Mouse (Mus musculus) lung, postnatal 0 days (tissue): Measurements from ENCODE around the gene Abcb4.

Experiments used
- CTCF ChIP-seq: IDR thresholded peaks from 2 replicates; pipeline ENCODE4 v1.5.1; 2016; ENCODE audit warnings: antibody characterized with exemption, mild to moderate bottlenecking
- EP300 ChIP-seq: IDR thresholded peaks from 2 replicates; pipeline ENCODE4 v1.6.1; 2016; ENCODE audit warnings: antibody characterized with exemption, mild to moderate bottlenecking, control low read depth

DNA sequence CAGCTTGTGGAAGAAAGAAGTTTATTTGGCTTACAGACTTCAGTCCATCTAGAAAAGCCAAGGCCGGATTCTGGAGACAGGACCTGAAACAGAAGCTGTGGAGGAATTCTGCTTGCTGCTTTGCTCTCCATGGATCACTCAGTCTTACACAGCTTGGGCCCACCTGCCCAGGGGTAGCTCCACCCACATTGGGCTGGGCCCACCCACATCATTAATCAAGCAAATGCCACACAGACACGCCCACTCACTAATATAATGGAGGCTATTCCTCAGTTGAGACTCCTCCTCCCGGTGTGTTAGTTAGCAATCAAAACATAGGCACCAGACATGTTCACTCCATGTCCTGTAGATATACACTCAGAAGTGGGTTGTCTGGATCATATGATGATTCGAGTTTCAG is 67.0 kb downstream of the Abcb4 start:
- TF ChIP-seq CTCF (no peak), EP300 (no peak)
